Mouse (Mus musculus): ENCODE measurements around the gene Sox5.

Sox5 gene

GRCm38 (mm10) chr6:143826786-143827185, 955.0 kb downstream of the Sox5 start:
- DNase-seq (ENCODE audit: extremely low read depth, low read depth), result no peak

- no peak for DNase-seq (ENCODE audit: extremely low read depth, low read depth)
Observed at GRCm38 (mm10) chr6:143825966-143826365, 955.8 kb downstream of the Sox5 start.

GRCm38 (mm10) chr6:143825086-143825485, 956.7 kb downstream of the Sox5 start:
- no peak for DNase-seq (ENCODE audit: extremely low read depth, low read depth)

- DNase-seq (ENCODE audit: extremely low read depth, low read depth), result no peak
Observed at GRCm38 (mm10) chr6:143788446-143788845, 993.3 kb downstream of the Sox5 start.

GRCm38 (mm10) chr6:143787360-143787759, 994.4 kb downstream of the Sox5 start:
- no peak for DNase-seq (ENCODE audit: extremely low read depth, low read depth)

- no peak for DNase-seq (ENCODE audit: extremely low read depth, low read depth)
Observed at GRCm38 (mm10) chr6:143785685-143786084, 996.1 kb downstream of the Sox5 start.

Measured in MEL-GATA-1-ER (cell line).